Mouse (Mus musculus) retina, postnatal 1 day (tissue): ENCODE measurements around the gene Fam71f1.
"Not testable (repeated sequence)": the region's sequence is repeated elsewhere in the genome, so short reads cannot be mapped to it uniquely, and the experiment has no call there.

Source experiments
- DNase-seq: peaks from one replicate; pipeline ENCODE4 v3.0.0-alpha.2; 2012

The Fam71f1 gene

DNA sequence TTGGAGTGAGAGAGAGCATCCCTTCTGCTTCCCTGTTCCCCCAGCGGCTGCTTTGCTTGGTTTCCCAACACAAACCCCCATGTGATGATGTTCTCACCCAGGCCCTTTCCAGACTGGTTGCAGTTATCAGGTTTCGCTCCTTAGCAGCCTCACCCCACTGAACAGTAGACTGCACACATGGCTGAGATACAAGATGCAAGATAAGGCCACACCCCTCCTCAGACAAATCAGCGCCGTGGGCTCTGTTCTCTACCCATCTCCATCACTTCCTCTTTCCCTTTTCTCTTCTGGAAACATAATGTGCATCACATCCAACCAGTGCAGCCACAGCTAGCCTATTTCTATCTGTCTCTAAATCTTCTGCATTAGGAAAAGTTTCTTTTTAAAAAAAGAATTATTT lies 10.6 kb downstream of the Fam71f1 start:
- no peak for DNase-seq

DNA sequence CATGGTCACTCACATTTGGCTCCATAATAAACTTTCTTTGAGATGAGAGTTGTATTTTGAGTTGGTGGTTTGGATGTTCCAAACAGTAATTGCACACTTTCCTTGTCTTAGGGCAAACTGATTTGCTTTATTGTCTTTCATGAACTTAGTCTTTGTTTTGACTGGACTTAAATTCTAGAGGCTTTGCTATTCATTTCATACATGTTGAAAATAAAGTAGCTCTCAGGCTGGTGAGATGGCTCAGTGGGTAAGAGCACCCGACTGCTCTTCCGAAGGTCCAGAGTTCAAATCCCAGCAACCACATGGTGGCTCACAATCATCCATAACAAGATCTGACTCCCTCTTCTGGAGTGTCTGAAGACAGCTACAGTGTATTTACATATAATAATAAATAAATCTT lies 27.6 kb downstream of the Fam71f1 start:
- DNase-seq = not testable (repeated sequence)

DNA sequence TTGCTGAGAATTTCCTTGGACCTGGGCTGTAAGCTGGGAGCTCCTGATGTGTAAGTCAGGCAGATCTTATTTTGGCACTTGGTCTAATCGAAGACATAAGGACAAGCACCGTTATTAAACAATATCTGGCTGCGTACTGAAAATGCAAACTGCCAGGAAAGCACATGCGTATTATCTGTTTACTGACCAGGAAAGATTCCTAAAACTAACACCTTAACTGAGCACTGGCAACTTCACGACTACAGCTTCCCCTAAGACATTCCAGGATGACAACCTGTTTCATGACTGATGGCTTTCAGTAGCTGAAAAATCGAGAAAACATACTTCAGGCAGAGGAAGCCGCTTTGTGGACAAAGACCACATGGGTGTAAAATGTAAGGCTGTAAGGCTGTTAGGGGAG lies 28.2 kb downstream of the Fam71f1 start:
- no peak for DNase-seq

- DNase-seq = peak; percentile 99
These were observed 28.9 kb downstream of the Fam71f1 start, which contains the start of gene Calu for GRCm38 (mm10) chr6:29347665-29348370. Gene Calu (plus strand): TSS chr6:29348069.

DNA sequence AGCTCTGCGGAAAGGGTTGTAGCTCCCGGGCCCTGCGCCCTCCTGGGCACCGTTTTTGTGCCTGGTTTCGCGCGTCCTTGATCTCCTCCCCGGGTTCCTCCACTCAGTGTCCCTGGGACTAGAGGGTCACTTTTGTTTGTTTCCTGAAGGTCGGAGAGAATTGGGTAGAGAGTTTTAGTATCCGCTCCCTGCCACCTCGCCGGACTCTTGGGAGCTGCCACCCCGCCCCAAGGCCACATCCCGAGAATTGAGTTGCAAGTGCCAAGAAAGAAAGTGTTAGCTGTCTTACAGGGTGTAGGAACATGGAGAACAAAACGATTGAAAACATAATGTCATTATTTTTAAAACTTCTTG lies 29.4 kb downstream of the Fam71f1 start:
- DNase-seq = no peak

- DNase-seq = peak; percentile 16
These were observed 32.7 kb downstream of the Fam71f1 start for GRCm38 (mm10) chr6:29351613-29352012.

- no peak for DNase-seq
These were observed 33.9 kb downstream of the Fam71f1 start for GRCm38 (mm10) chr6:29352816-29353215.

GRCm38 (mm10) chr6:29359386-29359785 lies 40.4 kb downstream of the Fam71f1 start:
- DNase-seq = no peak

DNA sequence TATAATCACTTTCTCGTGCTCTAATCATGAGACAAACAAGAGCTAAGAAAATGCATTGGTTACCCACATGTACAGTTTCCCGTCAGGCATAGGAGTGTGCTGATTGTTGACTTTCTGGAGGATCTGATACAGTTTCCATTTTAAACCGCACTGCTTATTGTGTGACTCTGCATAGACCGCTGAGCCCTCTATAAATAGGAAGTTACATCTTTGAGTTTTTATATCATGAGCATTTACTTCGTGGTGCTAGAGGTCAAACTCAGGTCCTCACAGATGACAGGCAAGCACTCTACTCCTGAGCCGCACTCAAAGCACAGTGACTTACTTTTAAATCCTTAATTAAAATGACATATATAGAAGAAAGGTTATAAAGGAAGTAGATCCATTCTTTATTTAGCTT lies 41.3 kb downstream of the Fam71f1 start:
- DNase-seq = no peak

GRCm38 (mm10) chr6:29362246-29363128 lies 43.5 kb downstream of the Fam71f1 start:
- no peak for DNase-seq

GRCm38 (mm10) chr6:29363129-29363515 lies 44.2 kb downstream of the Fam71f1 start:
- no peak for DNase-seq

GRCm38 (mm10) chr6:29365277-29365676 lies 46.3 kb downstream of the Fam71f1 start:
- DNase-seq = no peak

GRCm38 (mm10) chr6:29377386-29377785 lies 58.4 kb downstream of the Fam71f1 start:
- DNase-seq = no peak

GRCm38 (mm10) chr6:29378678-29379077 lies 59.7 kb downstream of the Fam71f1 start:
- no peak for DNase-seq

GRCm38 (mm10) chr6:29379954-29380353 lies 61.0 kb downstream of the Fam71f1 start:
- DNase-seq = no peak

- DNase-seq = no peak
These were observed 63.5 kb downstream of the Fam71f1 start for GRCm38 (mm10) chr6:29382442-29382841.
